Mouse (Mus musculus) erythroblast, adult 5-6 weeks (primary cell): ENCODE measurements around the gene Zfp385a. TPM values are rescaled to one million over a fixed set of nuclear protein-coding genes. Genes with fewer than 3 reads are reported as not detected.

Experiments used
- ATAC-seq: replicated peaks from 2 replicates; pipeline ENCODE4 v1.8.0; 2016; ENCODE audit warnings: moderate number of reproducible peaks, mild to moderate bottlenecking, moderate TSS enrichment, inconsistent platforms; ENCODE audit not compliant: poor library complexity, low FRiP score, severe bottlenecking
- total RNA-seq, 2 experiments: library from RNA; stranded (forward) in 1 of 2; stranded (reverse) in 1 of 2; fragments of 150-400 nt in 1 of 2; fragments of 200-764, 138-1000 nt in 1 of 2; gene quantifications; 2 replicates each; pipeline versions ENCODE4 v1.2.3 to v1.2.4; 2015 to 2017; ENCODE audit warnings: low replicate concordance in 2 of 2

The Zfp385a gene
- total RNA-seq, 2 experiments from 2014 or later, result 0.68 to 5.6 TPM

- no peak for ATAC-seq
Observed at GRCm38 (mm10) chr15:103341547-103341946, 1.7 kb upstream of the Zfp385a start.

- ATAC-seq, result no peak
Observed at GRCm38 (mm10) chr15:103340786-103341185, 893 bp upstream of the Zfp385a start.

- no peak for ATAC-seq
Observed at GRCm38 (mm10) chr15:103339166-103339960, 530 bp downstream of the Zfp385a start.

GRCm38 (mm10) chr15:103338829-103339165, 1.1 kb downstream of the Zfp385a start:
- no peak for ATAC-seq

- no peak for ATAC-seq
Observed at GRCm38 (mm10) chr15:103336996-103337667, 2.8 kb downstream of the Zfp385a start.

- ATAC-seq, result no peak
Observed at GRCm38 (mm10) chr15:103335488-103336235, 4.2 kb downstream of the Zfp385a start.

GRCm38 (mm10) chr15:103335040-103335439, 4.9 kb downstream of the Zfp385a start:
- no peak for ATAC-seq

GRCm38 (mm10) chr15:103334194-103334593, 5.7 kb downstream of the Zfp385a start:
- no peak for ATAC-seq

GRCm38 (mm10) chr15:103333738-103334137, 6.2 kb downstream of the Zfp385a start:
- ATAC-seq, result no peak

- ATAC-seq, result no peak
Observed at GRCm38 (mm10) chr15:103333081-103333615, 6.7 kb downstream of the Zfp385a start.

GRCm38 (mm10) chr15:103323455-103324247, 16.2 kb downstream of the Zfp385a start:
- peak; percentile 91 for ATAC-seq

GRCm38 (mm10) chr15:103323070-103323454, 16.8 kb downstream of the Zfp385a start:
- ATAC-seq, result no peak

GRCm38 (mm10) chr15:103322396-103322795, 17.5 kb downstream of the Zfp385a start:
- no peak for ATAC-seq

GRCm38 (mm10) chr15:103321076-103321475, 18.8 kb downstream of the Zfp385a start:
- no peak for ATAC-seq

- ATAC-seq, result no peak
Observed at GRCm38 (mm10) chr15:103318201-103318816, 21.6 kb downstream of the Zfp385a start.

GRCm38 (mm10) chr15:103317731-103318130, 22.2 kb downstream of the Zfp385a start:
- no peak for ATAC-seq

- ATAC-seq, result no peak
Observed at GRCm38 (mm10) chr15:103317120-103317519, 22.8 kb downstream of the Zfp385a start.

GRCm38 (mm10) chr15:103315979-103316776, 23.7 kb downstream of the Zfp385a start:
- no peak for ATAC-seq
